Mouse (Mus musculus) thymus, adult 2 months (tissue): ENCODE results near the gene Cmtm3.

ENCODE experiments used
- CTCF ChIP-seq: fragments of 200-500 bp; IDR thresholded peaks from 2 replicates; pipeline ENCODE4 v1.5.1; 2012; ENCODE audit warnings: mild to moderate bottlenecking, control low read depth, low read length, moderate library complexity, borderline replicate concordance; ENCODE audit not compliant: control insufficient read depth, poor library complexity, insufficient read depth; ENCODE audit errors: extremely low read depth
- POLR2A ChIP-seq: fragments of 200-500 bp; IDR thresholded peaks from 2 replicates; pipeline ENCODE4 v1.6.1; 2012; ENCODE audit warnings: mild to moderate bottlenecking, low read length, control low read depth, moderate library complexity; ENCODE audit not compliant: control insufficient read depth, poor library complexity, insufficient read depth; ENCODE audit errors: extremely low read depth

DNA sequence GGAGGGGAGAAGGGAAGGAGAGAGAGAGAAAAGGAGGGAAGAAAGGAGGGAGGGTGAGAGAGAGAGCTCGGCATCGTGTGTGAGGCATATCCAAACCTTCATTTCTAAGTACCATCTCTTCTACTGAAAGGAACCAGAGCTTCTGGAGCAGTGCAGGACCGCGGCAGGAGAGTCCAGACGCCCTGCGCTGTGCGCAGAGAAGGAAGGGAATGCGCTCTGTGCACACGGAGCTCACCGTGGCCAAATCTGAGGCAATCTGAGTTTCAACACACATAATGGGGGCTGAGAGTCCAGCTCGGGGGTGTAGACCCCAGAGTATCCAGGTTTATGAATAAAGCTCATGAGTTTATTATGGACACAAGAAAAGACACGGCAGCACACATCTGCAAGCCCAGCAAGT lies 30.4 kb downstream of the Cmtm3 start:
- no peak for TF ChIP-seq CTCF
- no peak for TF ChIP-seq POLR2A
